Mouse (Mus musculus): ENCODE results near the gene Esr1. TPM values are rescaled to one million over a fixed set of nuclear protein-coding genes. Genes with fewer than 3 reads are reported as not detected.

Esr1 gene
- polyA plus RNA-seq, 1 experiment from 2014 or later: 0.93 TPM

Other genes with a start within 250 kb of the Esr1 start
- gene Zbtb2, start 223.5 kb upstream of the Esr1 start, polyA plus RNA-seq (2014; fragmentation: Nextera tagmentation; extraction: Ambion mirVana): 9.3 and 9.6 TPM in 2 replicates
- gene Rmnd1, start 179.2 kb upstream of the Esr1 start, polyA plus RNA-seq (2014; fragmentation: Nextera tagmentation; extraction: Ambion mirVana): 102 and 106 TPM in 2 replicates
- gene Armt1, start 179.1 kb upstream of the Esr1 start, polyA plus RNA-seq (2014; fragmentation: Nextera tagmentation; extraction: Ambion mirVana): 13.9 and 16.8 TPM in 2 replicates
- gene Ccdc170, start 129.1 kb upstream of the Esr1 start, polyA plus RNA-seq (2014; fragmentation: Nextera tagmentation; extraction: Ambion mirVana): not detected in 2 replicates